Mouse (Mus musculus) heart, adult 10 weeks (tissue): Measurements from ENCODE around the gene Krtap10-10. TPM values are rescaled to one million over a fixed set of nuclear protein-coding genes. Genes with fewer than 3 reads are reported as not detected.

Experiments used
- polyA plus RNA-seq: library from polyadenylated mRNA; stranded (reverse); fragments of 350-450 nt; fragmentation: Illumina TruSeq; extraction: RNeasy Lipid Tissue Mini Kit (QIAGEN cat#74804); gene quantifications from one replicate; pipeline ENCODE4 v1.2.3, GENCODE M21; 2014; ENCODE audit warnings: low read depth, low replicate concordance

Krtap10-10 gene
- polyA plus RNA-seq = not detected

DNA sequence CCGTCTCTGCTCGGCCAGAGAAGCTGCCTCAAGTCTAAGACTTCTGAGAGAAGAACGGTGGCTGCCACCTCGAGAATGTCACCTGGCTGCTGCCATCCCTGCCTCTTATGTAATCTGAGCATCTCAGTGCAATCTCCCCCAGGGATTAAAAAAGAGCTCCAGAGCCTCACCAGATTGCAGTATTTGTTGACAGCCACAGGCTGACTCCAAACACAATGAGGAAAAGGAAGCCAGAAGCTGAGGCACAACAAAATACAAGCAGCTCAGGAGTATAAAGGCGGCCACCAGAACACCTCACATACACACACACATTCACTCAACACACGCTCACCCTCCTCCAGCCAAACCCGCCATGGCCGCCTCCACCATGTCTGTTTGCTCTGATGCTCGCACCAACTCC is at the start of gene Krtap10-10:
TSS of gene Krtap10-10 (plus strand) at position 301 of the 400 bp plus-strand sequence.

DNA sequence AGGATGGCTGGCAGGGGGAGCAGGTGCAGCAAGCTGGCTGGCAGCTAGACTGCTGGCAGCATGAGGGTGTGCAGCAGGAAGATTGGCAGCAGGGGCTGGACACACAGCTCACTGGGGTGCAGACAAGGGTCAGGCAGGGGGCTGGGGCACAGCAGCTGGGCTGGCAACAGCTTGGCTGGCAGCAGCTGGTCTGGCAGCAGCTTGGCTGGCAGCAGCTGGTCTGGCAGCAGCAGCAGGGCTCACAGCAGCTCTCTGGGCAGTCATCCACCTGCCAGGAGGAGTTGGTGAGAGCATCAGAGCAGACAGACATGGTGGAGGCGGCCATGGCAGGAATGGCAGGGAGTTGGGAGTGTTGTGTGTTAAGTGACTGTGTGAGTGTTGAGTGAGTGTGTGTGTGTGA is 47.9 kb upstream of the Krtap10-10 start, which contains the start of gene Gm7137:
TSS of gene Gm7137 (minus strand) at position 325 of the 400 bp plus-strand sequence.

DNA sequence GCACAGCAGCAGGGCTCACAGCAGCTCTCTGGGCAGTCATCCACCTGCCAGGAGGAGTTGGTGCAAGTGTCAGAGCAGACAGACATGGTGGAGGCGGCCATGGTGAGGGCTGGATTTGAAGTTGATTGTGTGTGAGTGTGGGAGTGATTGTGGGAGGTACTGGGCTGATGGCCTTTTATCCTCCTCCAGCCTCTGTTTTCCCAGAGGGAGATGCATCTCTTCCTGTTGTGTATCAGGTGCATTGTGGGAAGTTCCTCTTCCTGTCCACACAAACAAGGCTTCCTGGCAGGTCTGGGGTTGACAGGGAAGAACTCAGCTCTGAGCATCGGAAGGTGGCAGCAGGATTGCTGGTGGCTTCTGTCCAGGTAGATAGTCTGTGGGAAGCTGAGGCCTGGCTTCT is 40.8 kb upstream of the Krtap10-10 start, which contains the start of gene Gm9639:
TSS of gene Gm9639 (minus strand) at position 101 of the 400 bp plus-strand sequence.

DNA sequence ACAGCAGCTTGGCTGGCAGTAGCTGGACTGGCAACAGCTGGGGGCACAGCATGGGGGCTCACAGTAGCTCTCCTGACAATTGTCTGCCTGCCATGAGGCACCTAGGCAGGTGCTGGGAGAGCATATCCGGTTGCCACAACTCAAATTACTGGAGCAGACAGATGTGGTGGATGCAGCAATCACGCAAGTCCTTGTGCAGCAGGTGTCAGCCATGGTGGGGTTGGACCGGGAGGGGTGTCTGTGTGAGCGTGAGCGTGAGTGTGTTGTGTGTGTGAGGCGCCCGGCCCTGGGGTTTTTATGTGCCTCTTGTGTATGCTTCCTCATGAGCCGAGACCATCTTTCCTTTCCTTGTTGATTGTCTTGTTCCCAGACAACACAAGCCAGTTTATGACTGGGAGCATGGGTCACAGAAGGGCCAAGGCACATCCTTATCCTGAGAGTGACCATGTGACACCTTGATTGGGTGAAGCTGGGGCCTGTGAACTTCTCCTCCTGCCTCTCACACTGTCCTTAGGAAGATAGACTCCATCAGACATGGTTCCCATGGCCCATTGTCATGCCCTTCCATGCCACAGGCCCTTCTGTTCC is 36.7 kb upstream of the Krtap10-10 start, which contains the start of gene Gm19668:
TSS of gene Gm19668 (minus strand) at position 213 of the 588 bp plus-strand sequence.

DNA sequence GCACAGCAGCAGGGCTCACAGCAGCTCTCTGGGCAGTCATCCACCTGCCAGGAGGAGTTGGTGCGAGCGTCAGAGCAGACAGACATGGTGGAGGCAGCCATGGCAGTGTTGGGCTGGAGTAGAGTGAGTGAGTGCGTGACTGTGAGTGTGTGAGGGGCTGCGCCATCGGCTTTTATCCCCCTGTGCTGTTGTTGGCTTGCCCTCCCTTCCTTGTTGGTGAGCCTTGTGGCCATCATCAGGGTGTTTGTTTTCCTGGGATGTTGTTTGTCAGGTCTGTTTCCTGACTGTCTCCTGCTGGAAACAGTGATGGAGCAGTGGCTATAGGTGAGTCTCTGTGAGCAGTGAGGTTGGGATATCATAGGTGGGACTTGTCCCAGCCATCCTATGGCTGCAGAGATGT is 24.0 kb upstream of the Krtap10-10 start, which contains the start of gene Gm9507:
TSS of gene Gm9507 (minus strand) at position 101 of the 400 bp plus-strand sequence.

DNA sequence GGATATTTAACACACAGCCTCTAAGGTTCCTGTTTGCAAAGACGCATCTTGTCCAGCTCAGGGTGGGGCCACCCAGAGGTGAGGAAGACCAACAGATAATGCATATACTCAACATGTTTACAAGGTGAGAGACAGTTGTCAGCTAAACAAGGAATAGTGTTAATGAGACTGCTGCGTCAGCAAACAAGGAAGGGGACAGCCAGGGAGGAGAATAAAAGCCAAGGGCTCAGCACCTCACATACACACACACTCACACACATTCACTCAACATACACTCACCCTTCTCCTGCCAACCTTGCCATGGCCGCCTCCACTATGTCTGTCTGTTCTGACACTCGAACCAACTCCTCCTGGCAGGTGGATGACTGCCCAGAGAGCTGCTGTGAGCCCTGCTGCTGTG is 21.4 kb upstream of the Krtap10-10 start, which contains the start of gene Gm2696:
TSS of gene Gm2696 (plus strand) at position 301 of the 400 bp plus-strand sequence.

DNA sequence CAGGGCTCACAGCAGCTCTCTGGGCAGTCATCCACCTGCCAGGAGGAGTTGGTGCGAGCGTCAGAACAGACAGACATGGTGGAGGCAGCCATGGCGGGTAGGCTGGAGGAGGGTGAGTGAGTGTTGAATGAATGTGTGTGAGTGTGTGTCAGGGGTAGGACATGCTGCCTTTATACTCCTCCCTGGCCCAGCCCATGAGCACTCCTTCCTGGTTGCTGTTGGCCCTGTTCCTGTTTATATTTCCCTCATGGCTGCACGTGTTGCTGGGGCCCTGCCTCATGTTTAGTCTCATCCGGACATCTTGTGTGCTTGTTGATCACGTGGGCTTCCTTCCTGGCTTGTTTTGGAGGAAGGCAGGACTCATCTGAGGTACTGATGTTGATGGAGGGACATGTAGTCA is 8.8 kb upstream of the Krtap10-10 start, which contains the start of gene Krtap10-4:
TSS of gene Krtap10-4 (minus strand) at position 145 of the 400 bp plus-strand sequence.

DNA sequence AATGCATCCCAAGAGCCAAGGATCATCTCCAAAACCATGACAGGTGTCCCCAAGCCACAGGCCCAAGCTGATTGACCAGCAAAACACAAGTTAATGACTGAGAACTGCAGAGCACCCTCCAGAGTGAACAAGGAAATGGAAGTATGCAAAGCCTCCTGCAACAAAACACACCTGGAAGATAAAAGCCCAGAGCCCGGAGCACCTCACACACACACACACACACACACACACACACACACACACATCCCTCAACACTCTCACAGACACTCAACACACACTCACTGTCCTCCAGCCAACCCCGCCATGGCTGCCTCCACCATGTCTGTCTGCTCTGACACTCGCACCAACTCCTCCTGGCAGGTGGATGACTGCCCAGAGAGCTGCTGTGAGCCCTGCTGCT is 10.8 kb downstream of the Krtap10-10 start, which contains the start of gene Gm36176:
TSS of gene Gm36176 (plus strand) at position 301 of the 400 bp plus-strand sequence.

DNA sequence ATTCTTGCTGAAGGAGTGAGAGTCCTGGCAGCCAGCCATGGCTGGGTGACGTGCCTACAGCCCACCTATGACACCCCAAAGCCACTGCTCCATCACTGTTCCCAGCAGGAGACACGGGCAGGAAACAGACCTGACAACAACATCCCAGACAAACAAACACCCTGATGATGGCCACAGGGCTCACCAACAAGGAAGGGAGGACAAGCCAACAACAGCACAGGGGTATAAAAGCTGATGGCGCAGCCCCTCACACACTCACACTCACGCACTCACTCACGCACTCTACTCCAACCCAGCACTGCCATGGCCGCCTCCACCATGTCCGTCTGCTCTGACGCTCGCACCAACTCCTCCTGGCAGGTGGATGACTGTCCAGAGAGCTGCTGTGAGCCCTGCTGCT is 16.8 kb downstream of the Krtap10-10 start, which contains the start of gene Gm10318:
TSS of gene Gm10318 (plus strand) at position 301 of the 400 bp plus-strand sequence.

DNA sequence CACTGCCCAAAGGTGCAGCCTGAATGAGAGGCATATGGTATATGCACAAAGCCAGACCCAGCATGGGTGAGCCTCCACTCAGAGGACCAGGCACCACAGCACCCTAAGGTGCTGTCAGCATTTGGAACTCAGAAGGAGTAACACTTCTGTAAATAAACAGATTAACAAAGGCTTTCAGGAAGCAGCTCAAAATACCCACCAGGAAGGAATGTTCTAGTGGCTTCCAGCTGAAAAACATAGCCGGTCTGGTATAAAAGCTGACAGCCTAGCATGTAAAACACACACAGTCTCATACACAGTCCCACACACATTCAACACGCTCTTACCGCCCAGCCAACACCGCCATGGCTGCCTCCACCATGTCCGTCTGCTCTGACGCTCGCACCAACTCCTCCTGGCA is 25.9 kb downstream of the Krtap10-10 start, which contains the start of gene Gm3285:
TSS of gene Gm3285 (plus strand) at position 301 of the 400 bp plus-strand sequence.

Other genes starting within 250 kb of the Krtap10-10 start
- 87.1 TPM for gene Sumo3, start 229.8 kb upstream of the Krtap10-10 start, polyA plus RNA-seq
- not detected for gene Gm49325, start 229.8 kb upstream of the Krtap10-10 start, polyA plus RNA-seq
- 65.2 TPM for gene Ube2g2, start 213.7 kb upstream of the Krtap10-10 start, polyA plus RNA-seq
- gene Tspear, start 149.4 kb upstream of the Krtap10-10 start, polyA plus RNA-seq = not detected
- not detected for gene Gm19402, start 145.2 kb upstream of the Krtap10-10 start, polyA plus RNA-seq
- not detected for gene Gm9508, start 138.7 kb upstream of the Krtap10-10 start, polyA plus RNA-seq
- gene Gm10272, start 129.3 kb upstream of the Krtap10-10 start, polyA plus RNA-seq = not detected
- not detected for gene Gm10024, start 124.5 kb upstream of the Krtap10-10 start, polyA plus RNA-seq
- not detected for gene Gm10142, start 120.1 kb upstream of the Krtap10-10 start, polyA plus RNA-seq
- gene Krtap12-1, start 115.3 kb upstream of the Krtap10-10 start, polyA plus RNA-seq = not detected
- not detected for gene Gm10100, start 109.5 kb upstream of the Krtap10-10 start, polyA plus RNA-seq
- not detected for gene Gm18596, start 93.3 kb upstream of the Krtap10-10 start, polyA plus RNA-seq
- gene Gm9736, start 84.6 kb upstream of the Krtap10-10 start, polyA plus RNA-seq = not detected
- not detected for gene Gm3233, start 76.3 kb upstream of the Krtap10-10 start, polyA plus RNA-seq
- gene Gm3238, start 64.6 kb upstream of the Krtap10-10 start, polyA plus RNA-seq = not detected
- gene Gm7138, start 59.0 kb upstream of the Krtap10-10 start, polyA plus RNA-seq = not detected
- gene Gm3250, start 53.4 kb upstream of the Krtap10-10 start, polyA plus RNA-seq = not detected
- gene Gm7137, start 47.7 kb upstream of the Krtap10-10 start, polyA plus RNA-seq = not detected
- not detected for gene Gm9639, start 40.9 kb upstream of the Krtap10-10 start, polyA plus RNA-seq
- not detected for gene Gm19668, start 36.8 kb upstream of the Krtap10-10 start, polyA plus RNA-seq
- gene Gm9507, start 24.1 kb upstream of the Krtap10-10 start, polyA plus RNA-seq = not detected
- not detected for gene Gm2696, start 21.3 kb upstream of the Krtap10-10 start, polyA plus RNA-seq
- gene Krtap10-4, start 8.9 kb upstream of the Krtap10-10 start, polyA plus RNA-seq = not detected
- gene Gm36176, start 10.9 kb downstream of the Krtap10-10 start, polyA plus RNA-seq = not detected
- gene Gm10318, start 16.9 kb downstream of the Krtap10-10 start, polyA plus RNA-seq = not detected
- not detected for gene Gm3285, start 26.0 kb downstream of the Krtap10-10 start, polyA plus RNA-seq
- gene Lrrc3, start 66.6 kb downstream of the Krtap10-10 start, polyA plus RNA-seq = 0.13 TPM
- gene Trpm2, start 134.6 kb downstream of the Krtap10-10 start, polyA plus RNA-seq = 0.55 TPM
- gene 1810043G02Rik, start 142.6 kb downstream of the Krtap10-10 start, polyA plus RNA-seq = 14.6 TPM
- gene Pfkl, start 174.1 kb downstream of the Krtap10-10 start, polyA plus RNA-seq = 73.9 TPM
- gene Dnmt3l, start 206.0 kb downstream of the Krtap10-10 start, polyA plus RNA-seq = not detected
- gene Aire, start 207.7 kb downstream of the Krtap10-10 start, polyA plus RNA-seq = not detected
- gene Icosl, start 233.4 kb downstream of the Krtap10-10 start, polyA plus RNA-seq = 5.8 TPM